Comparison of ENCODE assay signal across 1 mouse cellular context in genomic region chr5:129626586-129626985, GRCm38 (mm10). TPM values are rescaled to one million over a fixed set of nuclear protein-coding genes. Genes with fewer than 3 reads are reported as not detected.
"Had no signal": no experiment of that assay in that cellular context is flagged by ENCODE, and none has a peak within 500 bp of the region (broad histone marks: within the 10 kb centered on the region; RNA-seq: fewer than 3 reads in every experiment).

No protein-coding gene starts in this region.

RNA-seq across cellular contexts. Expression of gene Mmp17, which starts 42.6 kb away (rescaled TPM):
- polyA plus RNA-seq: macrophage had no signal
